21 mouse cellular contexts compared by ENCODE assay signal in the genomic region with DNA sequence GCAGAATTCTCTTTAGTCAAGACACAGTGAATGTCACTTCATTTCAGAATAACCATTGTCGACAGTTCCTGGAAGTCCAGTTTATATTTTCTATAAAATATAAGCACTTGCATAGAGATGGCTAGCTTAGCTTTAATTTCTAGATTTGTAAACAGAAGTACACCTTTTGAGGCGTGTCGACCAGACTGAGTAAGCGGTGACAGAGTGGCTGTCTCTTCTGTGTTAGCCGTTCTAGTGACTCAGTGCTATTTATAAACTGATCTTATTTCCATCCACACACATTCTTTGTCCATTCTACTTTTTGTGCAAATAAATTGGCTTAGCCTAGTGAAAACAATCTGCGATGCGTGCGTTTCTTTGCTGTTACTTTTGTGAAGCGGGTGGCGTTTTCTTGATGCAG. TPM values are rescaled to one million over a fixed set of nuclear protein-coding genes. Genes with fewer than 3 reads are reported as not detected.
DNase-seq lines count a peak whose midpoint lies in the region; ATAC-seq lines count a peak whose summit lies in the region.
"Had no signal": no experiment of that assay in that cellular context is flagged by ENCODE, and none has a peak within 500 bp of the region (broad histone marks: within the 10 kb centered on the region; RNA-seq: fewer than 3 reads in every experiment).

No protein-coding gene starts in this region.

- peak overlapping the region; percentile 59 for H3K27ac ChIP-seq in heart, embryonic 15.5 days
- H3K27ac ChIP-seq: forebrain, embryonic 10.5 days; hindbrain, embryonic 13.5 days; kidney, embryonic 15.5 days; limb, embryonic 12.5 days; liver, embryonic 13.5 days; midbrain, embryonic 15.5 days had no signal

- peak; percentile 54 for DNase-seq in heart, adult 11 months
- DNase-seq in heart, postnatal 4 days: no peak
- DNase-seq in 3134 (ENCODE audit: extremely low read depth, insufficient read length, low spot score) (peak; percentile 36), NIH3T3 (ENCODE audit: low read depth) (peak; percentile 58)
- DNase-seq in adrenal gland, postnatal 14 days: no peak
- no peak for DNase-seq in cerebellum, adult 11-12 months
- DNase-seq: adrenal gland, adult 8-10 months; cerebellum, adult 2 months; liver, embryonic 13.5 days; right cerebral cortex, adult 18-20 months; spleen, adult 18-20 months; thymus, adult 2 months had no signal

- peak overlapping the region; percentile 18 for H3K4me3 ChIP-seq in heart, embryonic 15.5 days
- H3K4me3 ChIP-seq: forebrain, embryonic 10.5 days; hindbrain, embryonic 13.5 days; kidney, embryonic 15.5 days; limb, embryonic 12.5 days; liver, embryonic 13.5 days; megakaryocyte, embryonic 14.5 days; midbrain, embryonic 15.5 days had no signal

- peaks cover 7% of the 10 kb centered on the region for H3K4me1 ChIP-seq in heart, embryonic 15.5 days (replicated peaks)
- H3K4me1 ChIP-seq: forebrain, embryonic 10.5 days; hindbrain, embryonic 13.5 days; kidney, embryonic 15.5 days; liver, embryonic 13.5 days; midbrain, embryonic 15.5 days had no signal

- H3K9ac ChIP-seq in heart, embryonic 15.5 days: no peak overlapping the region
- H3K9ac ChIP-seq: hindbrain, embryonic 13.5 days; kidney, embryonic 15.5 days; limb, embryonic 12.5 days; liver, embryonic 13.5 days; midbrain, embryonic 15.5 days had no signal

- H3K9me3 ChIP-seq in heart, embryonic 15.5 days (replicated peaks): no peaks in the 10 kb centered on the region
- H3K9me3 ChIP-seq: forebrain, embryonic 10.5 days; G1E; hindbrain, embryonic 13.5 days; kidney, embryonic 15.5 days; limb, embryonic 12.5 days; liver, embryonic 13.5 days; megakaryocyte, embryonic 14.5 days; midbrain, embryonic 15.5 days had no signal

- WGBS in heart, embryonic 15.5 days: 51% methylated on average over 10 of the region's 10 CpGs

- H3K36me3 ChIP-seq in heart, embryonic 15.5 days: no peaks in the 10 kb centered on the region
- H3K36me3 ChIP-seq: forebrain, embryonic 10.5 days; kidney, embryonic 15.5 days; limb, embryonic 12.5 days; liver, embryonic 13.5 days; midbrain, embryonic 15.5 days had no signal

- ATAC-seq in heart, embryonic 15.5 days (replicated peaks; ENCODE audit: insufficient number of reproducible peaks, insufficient read depth, low FRiP score, low read depth): no peak
- ATAC-seq: CD4-positive, CD25-positive, alpha-beta regulatory T cell, adult 4 months; midbrain, embryonic 15.5 days had no signal

- no peaks in the 10 kb centered on the region for H3K27me3 ChIP-seq in heart, embryonic 15.5 days
- H3K27me3 ChIP-seq: hindbrain, embryonic 13.5 days; kidney, embryonic 15.5 days; limb, embryonic 12.5 days; liver, embryonic 13.5 days; midbrain, embryonic 15.5 days had no signal

- H3K4me2 ChIP-seq in heart, embryonic 15.5 days: peak overlapping the region; percentile 53
- H3K4me2 ChIP-seq: hindbrain, embryonic 13.5 days; kidney, embryonic 15.5 days; limb, embryonic 12.5 days; liver, embryonic 13.5 days; midbrain, embryonic 15.5 days had no signal

RNA-seq across cellular contexts. Expression of a gene that starts 30.9 kb away (rescaled TPM):
- 10 to 100 TPM; 18.1 to 20.3 TPM for total RNA-seq in heart, postnatal 4 days (2021)
- 23.6 and 24.1 TPM in 2 replicates for polyA plus RNA-seq in heart, embryonic 15.5 days (2015; fragmentation: Nextera tagmentation; extraction: Ambion mirVana)
- total RNA-seq in adrenal gland, postnatal 14 days (2021): 35.3 and 35.5 TPM in 2 replicates

Comparison
In these comparisons a context has a peak if more than half of its experiments do, and no peak if none do; other contexts are left out.
1. DNase-seq: peak in heart, adult 11 months (single experiment), 3134 (single experiment) and NIH3T3 (single experiment); none in heart, postnatal 4 days (single experiment), adrenal gland, postnatal 14 days (single experiment) and cerebellum, adult 11-12 months (single experiment).